Mouse (Mus musculus) spleen, adult 2 months (tissue): ENCODE results near the gene Grhl3. TPM values are rescaled to one million over a fixed set of nuclear protein-coding genes. Genes with fewer than 3 reads are reported as not detected.
A peak's percentile ranks its signal among the peaks of the same experiment; 100 is the strongest.

Experiments used
- DNase-seq, 2 experiments: peaks; one replicate each; pipeline versions ENCODE4 v3.0.0 to v3.0.0-alpha.2; 2012 to 2021; ENCODE audit warnings: low spot score in 2 of 2, low read depth in 1 of 2
- H3K27ac ChIP-seq: fragments of 200-500 bp; 2 replicates; pipeline ENCODE4 v1.5.1; 2012; ENCODE audit warnings: low read length, inconsistent platforms; ENCODE audit not compliant: insufficient read depth
- H3K27me3 ChIP-seq: fragments of 200-500 bp; 2 replicates; pipeline ENCODE4 v1.6.1; 2012; ENCODE audit warnings: mild to moderate bottlenecking, moderate library complexity, low read length, inconsistent platforms; ENCODE audit not compliant: control insufficient read depth, insufficient read depth
- H3K36me3 ChIP-seq: fragments of 200-500 bp; 2 replicates; pipeline ENCODE4 v1.6.1; 2012; ENCODE audit warnings: mild to moderate bottlenecking, low read length, inconsistent platforms; ENCODE audit not compliant: control insufficient read depth, insufficient read depth
- H3K4me1 ChIP-seq: fragments of 200-500 bp; 2 replicates; pipeline ENCODE4 v1.6.1; 2011; ENCODE audit warnings: inconsistent platforms; ENCODE audit not compliant: control insufficient read depth, insufficient read depth, insufficient read length
- H3K4me3 ChIP-seq: fragments of 200-500 bp; 2 replicates; pipeline ENCODE4 v1.5.1; 2011; ENCODE audit warnings: mild to moderate bottlenecking, inconsistent platforms; ENCODE audit not compliant: insufficient read depth, insufficient read length; ENCODE audit errors: extremely low read depth
- CTCF ChIP-seq: fragments of 200-500 bp; IDR thresholded peaks from 2 replicates; pipeline ENCODE4 v1.5.1; 2011; ENCODE audit warnings: mild to moderate bottlenecking, inconsistent platforms; ENCODE audit not compliant: insufficient read depth, insufficient read length, insufficient replicate concordance; ENCODE audit errors: extremely low read depth
- POLR2A ChIP-seq: fragments of 200-500 bp; IDR thresholded peaks from 2 replicates; pipeline ENCODE4 v1.6.1; 2011; ENCODE audit warnings: low read depth, low read length, inconsistent platforms
- WGBS: fragments of 180-500 bp; shearing (Covaris S2); methylation state at CpG from one replicate; pipeline ENCODE4 v1.1.7; 2018; 5-methylcytosine and 5-hydroxymethylcytosine counted together
- polyA plus RNA-seq: library from polyadenylated mRNA; depleted of rRNA; stranded (reverse); fragments of >200 nt; gene quantifications from 2 replicates; pipeline ENCODE4 v1.2.3, GENCODE M21; 2012

Grhl3 gene
- polyA plus RNA-seq, 1 experiment = 0.12 TPM

DNA sequence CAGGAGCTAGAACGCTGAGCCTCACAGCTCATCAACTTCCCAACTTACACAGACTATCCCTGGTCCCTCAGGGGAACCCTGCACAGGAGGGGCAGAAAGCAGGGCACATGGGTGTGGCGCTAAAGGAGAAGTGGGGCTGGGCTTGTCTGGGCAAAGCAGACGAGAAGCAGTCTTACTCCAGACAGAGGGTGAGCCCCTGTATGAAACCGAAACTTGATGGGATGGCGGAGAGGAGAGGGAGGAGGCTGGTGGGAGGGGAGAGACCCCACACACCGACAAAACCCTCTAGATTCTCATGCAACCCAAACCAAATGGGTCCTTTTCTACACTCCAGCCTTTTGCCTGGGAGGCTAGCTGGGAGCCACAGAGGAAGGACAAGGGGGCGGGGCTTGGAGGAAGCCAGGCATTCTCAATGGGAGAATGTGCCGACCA, 28.3 kb downstream of the Grhl3 start:
- no peak for TF ChIP-seq POLR2A
- peaks cover 5% of the 10 kb centered on the region; the same call in 1 of the 2 replicates for H3K4me1 ChIP-seq
- DNase-seq = no peak
- peak overlapping the region; percentile 31; the same call in 1 of the 2 replicates for H3K4me3 ChIP-seq
- 3% methylated on average over 8 of the region's 8 CpGs for WGBS
- no peaks in the 10 kb centered on the region for H3K27me3 ChIP-seq
- H3K27ac ChIP-seq = no peak overlapping the region
- no peaks in the 10 kb centered on the region for H3K36me3 ChIP-seq

DNA sequence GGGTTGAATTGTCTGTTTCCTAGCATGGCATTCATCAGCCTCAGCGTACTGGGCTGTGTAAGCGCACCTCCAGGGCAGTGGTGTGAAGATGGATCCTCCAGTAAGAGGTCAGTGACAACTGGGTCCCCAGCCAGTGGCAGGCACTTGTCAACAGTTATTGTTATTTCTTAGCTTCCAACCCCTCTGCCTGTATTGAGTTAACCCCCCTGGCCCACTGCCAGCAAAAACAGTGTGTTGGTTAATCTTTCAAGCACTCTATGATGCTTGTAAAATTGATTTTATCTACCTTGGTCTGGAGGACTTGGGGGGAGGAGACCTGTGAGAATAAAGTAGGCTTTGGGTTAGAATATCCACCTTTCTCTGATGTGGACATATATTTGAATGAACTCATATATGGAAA, 29.1 kb downstream of the Grhl3 start:
- DNase-seq = no peak
- TF ChIP-seq POLR2A (no peak), CTCF (no peak)
- no peak overlapping the region for H3K4me3 ChIP-seq
- peaks cover 5% of the 10 kb centered on the region; the same call in 1 of the 2 replicates for H3K4me1 ChIP-seq
- H3K36me3 ChIP-seq = no peaks in the 10 kb centered on the region
- no peaks in the 10 kb centered on the region for H3K27me3 ChIP-seq
- no peak overlapping the region for H3K27ac ChIP-seq
- WGBS = 91% methylated on average over 2 of the region's 2 CpGs

GRCm38 (mm10) chr4:135540057-135540456, 33.4 kb downstream of the Grhl3 start:
- TF ChIP-seq CTCF = no peak
- no peak for TF ChIP-seq POLR2A

DNA sequence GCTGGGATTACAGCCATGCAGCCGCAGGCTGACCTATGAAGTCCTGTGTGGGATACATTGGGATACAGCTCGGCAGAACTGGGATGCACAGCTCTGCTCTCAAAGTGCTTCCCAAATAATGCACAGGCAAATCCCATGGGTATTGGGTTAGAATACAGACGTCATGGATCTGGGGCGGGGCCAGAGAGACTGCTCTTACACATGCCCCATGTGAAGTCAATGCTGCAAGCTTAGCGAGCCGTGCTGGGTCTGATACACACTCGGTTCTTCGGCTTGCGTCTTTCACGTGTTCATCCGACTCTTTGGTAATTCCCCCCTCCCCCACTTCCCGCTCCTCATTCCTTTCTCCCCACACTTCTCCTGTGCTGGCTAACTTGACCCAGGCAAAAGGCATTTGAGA, 34.4 kb downstream of the Grhl3 start:
- TF ChIP-seq POLR2A (no peak), CTCF (no peak)
- 93% methylated on average over 12 of the region's 12 CpGs for WGBS
- no peaks in the 10 kb centered on the region for H3K27me3 ChIP-seq
- no peak for DNase-seq
- no peak overlapping the region for H3K4me3 ChIP-seq
- H3K27ac ChIP-seq = no peak overlapping the region
- H3K4me1 ChIP-seq = no peaks in the 10 kb centered on the region
- no peaks in the 10 kb centered on the region for H3K36me3 ChIP-seq

More at GRCm38 (mm10) chr4:135540057-135540456, 33.4 kb downstream of the Grhl3 start:
- no peaks in the 10 kb centered on the region for H3K36me3 ChIP-seq
- H3K27me3 ChIP-seq = no peaks in the 10 kb centered on the region
- DNase-seq = no peak
- no peak overlapping the region for H3K27ac ChIP-seq
- no peak overlapping the region for H3K4me3 ChIP-seq
- no peaks in the 10 kb centered on the region for H3K4me1 ChIP-seq
- 90% methylated on average over 9 of the region's 9 CpGs for WGBS

DNA sequence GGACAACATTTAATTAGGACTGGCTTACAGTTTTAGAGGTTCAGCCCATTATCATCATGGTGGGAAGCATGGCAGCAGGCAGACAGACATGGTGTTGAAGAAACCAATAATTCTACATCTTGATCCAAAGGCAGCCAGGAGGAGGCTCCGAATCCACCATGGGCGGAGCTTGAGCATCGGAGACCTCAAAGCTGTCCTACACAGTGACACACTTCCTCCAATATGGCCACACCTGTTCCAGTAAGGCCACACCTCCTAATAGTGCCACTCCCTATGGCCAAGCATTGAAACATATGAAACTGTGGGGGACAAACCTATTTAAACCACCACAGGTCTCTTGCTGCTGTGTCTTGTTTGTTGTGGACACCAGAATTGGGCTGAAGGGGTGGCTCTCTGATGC, 38.4 kb downstream of the Grhl3 start:
- no peak overlapping the region for H3K27ac ChIP-seq
- no peaks in the 10 kb centered on the region for H3K36me3 ChIP-seq
- no peak overlapping the region for H3K4me3 ChIP-seq
- no peaks in the 10 kb centered on the region for H3K4me1 ChIP-seq
- no peak for TF ChIP-seq POLR2A
- TF ChIP-seq CTCF = no peak
- no peaks in the 10 kb centered on the region for H3K27me3 ChIP-seq
- DNase-seq = no peak
- 96% methylated on average over 3 of the region's 3 CpGs for WGBS

- H3K4me1 ChIP-seq = no peaks in the 10 kb centered on the region
- 72% methylated on average over 6 of the region's 6 CpGs for WGBS
- no peaks in the 10 kb centered on the region for H3K36me3 ChIP-seq
- TF ChIP-seq POLR2A = no peak
- H3K27ac ChIP-seq = no peak overlapping the region
- DNase-seq = no peak
- no peaks in the 10 kb centered on the region for H3K27me3 ChIP-seq
- no peak overlapping the region for H3K4me3 ChIP-seq
Measured at GRCm38 (mm10) chr4:135533001-135533400, 40.4 kb downstream of the Grhl3 start.

- Histone ChIP-seq H3K36me3 (no peaks in the 10 kb centered on the region), H3K27me3 (no peaks in the 10 kb centered on the region), H3K27ac (no peak overlapping the region), H3K4me1 (no peaks in the 10 kb centered on the region), H3K4me3 (no peak overlapping the region)
- 65% methylated on average over 9 of the region's 9 CpGs for WGBS
- TF ChIP-seq CTCF (no peak), POLR2A (no peak)
- no peak for DNase-seq
Measured at GRCm38 (mm10) chr4:135531771-135532613, 41.4 kb downstream of the Grhl3 start.
